Mouse (Mus musculus): Measurements from ENCODE around the gene Neu1.

Neu1 gene

DNA sequence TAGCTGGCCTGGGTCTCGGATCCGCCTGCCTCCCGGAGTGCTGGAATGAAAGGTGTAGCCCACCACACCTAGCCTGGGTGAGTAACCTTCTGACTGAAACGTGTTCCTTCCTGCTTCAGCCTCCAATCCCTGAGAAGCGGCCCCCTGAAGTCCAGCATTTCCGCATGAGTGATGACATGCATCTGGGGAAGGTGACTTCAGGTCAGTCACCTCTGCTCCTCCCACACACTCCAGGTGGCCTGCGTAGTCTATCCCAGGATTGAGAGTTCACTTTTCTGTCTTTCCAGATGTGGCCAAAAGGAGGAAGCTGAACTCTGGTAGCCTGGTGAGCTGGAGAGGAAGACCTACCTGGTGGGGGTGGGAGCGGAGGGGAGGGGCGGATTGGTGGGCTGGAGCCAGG is 28.2 kb upstream of the Neu1 start:
- DNase-seq, result no peak

DNA sequence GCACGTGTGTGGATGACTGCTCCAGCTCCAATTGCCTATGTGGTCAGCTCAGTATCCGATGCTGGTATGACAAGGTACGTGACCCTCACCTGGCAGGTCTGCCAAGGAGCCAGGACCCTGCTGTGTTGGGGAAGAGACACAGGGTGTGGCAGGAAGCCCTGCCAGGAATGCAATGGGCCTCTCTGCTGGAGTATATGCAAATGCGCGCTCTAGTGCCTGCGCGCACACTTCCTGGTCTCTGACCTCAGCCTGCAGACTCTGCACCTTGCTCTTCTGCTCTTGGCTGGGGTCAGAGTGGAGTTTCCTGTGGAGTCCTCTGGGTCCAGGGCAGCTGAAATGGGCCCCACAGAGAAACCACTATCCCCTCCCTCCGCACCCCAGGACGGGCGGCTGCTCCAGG is 20.1 kb upstream of the Neu1 start:
- no peak for DNase-seq

DNA sequence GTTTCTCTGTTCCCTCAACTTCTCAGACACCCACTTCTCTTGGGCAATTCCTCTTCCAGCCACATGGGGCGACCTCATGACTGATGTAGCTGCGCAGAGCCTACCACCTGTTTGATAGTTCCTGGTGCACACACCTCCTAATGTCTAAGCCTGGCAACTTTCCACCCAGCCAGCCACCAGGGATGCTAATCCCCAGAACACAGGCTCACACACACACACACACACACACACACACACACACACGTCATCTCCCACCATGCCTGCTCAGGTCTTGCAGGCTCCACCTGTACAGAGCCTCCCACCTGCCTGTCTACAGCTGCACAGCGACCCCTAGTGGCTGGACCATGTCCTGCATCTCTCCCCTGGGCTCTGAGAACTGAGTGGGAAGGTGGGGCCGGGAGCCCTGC is 19.1 kb upstream of the Neu1 start:
- peak; percentile 75 to 78 for DNase-seq

GRCm38 (mm10) chr17:34913930-34914665 is 17.0 kb upstream of the Neu1 start, which contains the start of gene Slc44a4:
Gene Slc44a4, plus strand, starts transcription at chr17:34914466.
- DNase-seq, result no peak

- no peak for DNase-seq
These were observed 15.6 kb upstream of the Neu1 start for GRCm38 (mm10) chr17:34915410-34915831.

DNA sequence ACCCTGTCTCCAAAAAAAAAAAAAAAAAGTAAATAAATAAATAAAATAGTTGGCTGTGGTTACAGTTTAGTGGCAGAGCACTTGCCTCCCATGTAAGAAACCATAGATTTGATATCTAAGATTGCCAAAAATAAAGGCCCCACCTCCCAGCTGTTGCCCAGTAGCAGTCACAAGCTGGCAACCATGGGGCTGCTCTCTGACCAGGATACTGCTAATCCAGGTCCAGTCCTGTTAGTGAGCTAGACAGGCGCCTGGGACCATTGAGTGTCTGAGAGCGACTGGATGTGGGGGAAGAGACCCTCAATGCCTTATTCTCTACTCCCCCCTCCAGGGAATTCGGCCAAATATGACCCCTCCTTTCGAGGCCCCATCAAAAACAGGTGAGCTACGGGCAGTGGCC is 14.7 kb upstream of the Neu1 start:
- no peak for DNase-seq

- no peak for DNase-seq
These were observed 13.9 kb upstream of the Neu1 start for GRCm38 (mm10) chr17:34917188-34917587.

- no peak for DNase-seq
These were observed 8.1 kb upstream of the Neu1 start for GRCm38 (mm10) chr17:34922939-34923338.

- no peak for DNase-seq
These were observed 6.8 kb upstream of the Neu1 start for GRCm38 (mm10) chr17:34924258-34924657.

DNA sequence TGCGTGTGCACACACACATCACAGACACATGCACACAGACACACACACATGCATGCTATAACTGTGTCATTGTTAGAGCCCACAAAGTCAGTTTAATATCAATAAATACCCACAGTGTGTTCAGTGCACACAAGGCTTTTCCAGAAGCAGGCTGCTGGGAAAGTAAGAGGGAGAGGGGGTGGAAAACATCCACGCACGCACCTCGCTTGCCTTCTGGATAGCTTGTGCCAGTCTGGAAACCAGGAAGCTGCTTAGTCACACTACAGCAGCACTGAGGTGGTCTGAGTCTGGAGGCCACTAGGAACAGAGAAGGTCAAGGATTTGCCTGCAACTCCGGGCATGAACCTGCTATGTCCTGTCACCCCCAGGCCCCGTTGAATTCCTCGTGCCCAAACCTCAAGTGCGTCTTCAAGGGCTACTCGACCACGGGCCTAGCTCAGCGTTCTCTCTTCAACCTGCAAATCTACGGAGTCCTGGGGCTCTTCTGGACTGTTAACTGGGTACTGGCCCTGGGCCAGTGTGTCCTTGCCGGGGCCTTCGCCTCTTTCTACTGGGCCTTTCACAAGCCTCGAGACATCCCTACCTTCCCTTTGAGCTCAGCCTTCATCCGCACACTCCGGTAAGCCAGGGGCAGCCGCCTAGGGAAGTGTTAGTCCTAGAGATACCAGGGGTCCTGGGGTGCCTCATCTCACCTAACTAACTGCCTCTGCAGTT is 3.6 kb upstream of the Neu1 start:
- no peak for DNase-seq

DNA sequence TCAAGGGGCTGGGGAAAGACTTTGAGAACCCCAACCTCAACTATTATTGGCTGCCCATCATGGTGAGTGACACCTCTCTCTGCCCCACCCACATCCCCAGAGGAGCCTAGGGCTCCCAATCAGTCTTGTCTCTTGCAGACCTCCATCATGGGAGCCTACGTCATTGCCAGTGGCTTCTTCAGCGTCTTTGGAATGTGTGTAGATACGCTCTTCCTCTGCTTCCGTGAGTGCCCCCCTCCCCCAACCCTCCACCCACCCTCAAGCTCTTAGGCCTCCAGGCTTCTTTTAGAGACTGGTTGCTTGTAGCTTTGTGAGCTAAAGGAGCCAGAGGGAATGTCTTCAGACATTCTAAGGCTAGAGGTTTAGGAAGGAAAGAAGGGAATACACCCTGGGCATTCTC is 2.2 kb upstream of the Neu1 start:
- no peak for DNase-seq

GRCm38 (mm10) chr17:34931735-34932098 is 664 bp downstream of the Neu1 start:
- DNase-seq, result peak; percentile 51 to 55

GRCm38 (mm10) chr17:34932287-34932686 is 1.2 kb downstream of the Neu1 start:
- DNase-seq, result no peak

- DNase-seq, result no peak
These were observed 3.0 kb downstream of the Neu1 start for GRCm38 (mm10) chr17:34934031-34934430.

DNA sequence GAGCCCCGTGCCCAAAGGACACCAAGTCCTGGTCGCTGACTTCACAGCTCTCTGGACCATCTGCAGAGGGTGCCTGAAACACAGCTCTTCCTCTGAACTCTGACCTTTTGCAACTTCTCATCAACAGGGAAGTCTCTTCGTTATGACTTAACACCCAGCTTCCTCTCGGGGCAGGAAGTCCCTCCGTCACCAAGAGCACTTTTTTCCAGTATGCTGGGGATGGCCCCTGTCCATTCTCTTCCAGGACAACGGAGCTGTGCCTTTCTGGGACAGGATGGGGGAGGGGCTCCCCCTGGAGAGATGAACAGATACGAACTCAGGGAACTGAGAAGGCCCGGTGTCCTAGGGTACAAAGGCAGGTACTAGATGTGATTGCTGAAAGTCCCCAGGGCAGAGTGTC is 3.8 kb downstream of the Neu1 start:
- no peak for DNase-seq

GRCm38 (mm10) chr17:34937960-34938505 is 7.0 kb downstream of the Neu1 start:
- DNase-seq, result no peak

DNA sequence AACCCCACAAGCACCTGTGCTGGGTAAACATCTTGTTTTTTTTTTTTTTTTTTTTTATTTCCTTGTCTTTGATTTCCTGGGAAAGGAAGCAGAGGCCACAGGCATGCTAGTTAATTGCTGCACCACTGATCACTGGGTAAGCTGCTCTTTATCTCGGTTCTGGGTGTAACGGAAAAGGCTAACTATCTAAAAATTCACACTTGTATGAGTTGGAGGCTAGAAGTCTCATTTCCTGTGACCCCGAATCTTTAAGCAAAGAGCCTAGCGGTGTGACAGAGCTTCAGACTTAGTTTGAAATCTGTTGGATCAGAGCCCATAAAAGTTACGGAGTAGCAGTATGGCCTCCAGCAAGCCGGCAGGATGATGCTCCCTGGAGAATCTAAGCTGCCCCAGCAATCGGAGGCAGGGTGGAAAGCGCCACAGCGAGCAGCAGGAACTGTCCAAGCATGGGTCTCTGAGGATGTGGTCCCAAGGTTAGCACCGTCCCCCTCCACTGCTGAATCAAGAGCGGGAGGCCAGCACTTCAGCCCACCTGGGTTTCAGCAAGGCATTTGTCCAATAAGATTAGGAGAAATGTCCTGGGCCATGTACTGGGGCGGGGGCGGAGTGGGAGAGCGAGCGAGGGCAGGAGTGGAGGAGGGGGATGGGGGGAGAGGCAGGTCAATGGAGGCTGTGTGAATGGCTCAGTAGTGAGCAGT is 10.4 kb downstream of the Neu1 start:
- DNase-seq, result no peak

DNA sequence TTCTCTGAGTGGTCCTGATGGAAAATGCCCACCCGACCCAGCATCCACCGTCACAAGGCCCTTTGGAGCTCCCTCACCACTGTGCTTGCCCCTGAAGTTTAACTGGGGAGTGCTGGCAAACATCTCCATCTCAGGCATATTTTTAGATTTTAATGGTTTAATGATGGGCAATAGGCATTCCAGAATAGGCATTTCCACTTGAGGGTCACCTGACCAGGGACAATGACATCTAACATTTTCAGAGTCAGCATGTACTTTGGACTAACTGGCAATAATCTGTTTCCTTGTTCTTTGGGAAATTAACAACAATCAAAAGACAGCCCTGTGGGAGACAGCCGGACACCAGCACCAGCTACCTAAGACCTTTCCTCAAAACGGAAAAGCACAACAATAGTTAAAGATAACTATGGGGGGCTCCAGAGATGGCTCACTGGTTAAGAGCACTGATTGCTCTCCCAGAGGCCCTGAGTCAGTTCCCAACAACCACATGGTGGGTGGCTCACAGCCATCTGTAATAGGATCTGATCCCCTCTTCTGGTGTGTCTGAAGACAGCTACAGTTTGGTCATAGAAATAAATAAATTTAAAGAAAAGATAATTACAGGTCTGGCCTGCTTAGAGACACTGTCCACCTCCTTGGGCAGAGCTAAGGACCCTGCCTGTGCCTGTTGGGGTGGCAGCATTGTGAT is 12.2 kb downstream of the Neu1 start:
- no peak for DNase-seq

- DNase-seq, result no peak
These were observed 13.3 kb downstream of the Neu1 start for GRCm38 (mm10) chr17:34944362-34944761.

- DNase-seq, result no peak
These were observed 15.6 kb downstream of the Neu1 start for GRCm38 (mm10) chr17:34946486-34947140.

- DNase-seq, result no peak
These were observed 16.6 kb downstream of the Neu1 start for GRCm38 (mm10) chr17:34947606-34948005.

Data from cerebellum, postnatal 36 days (tissue).